Mouse (Mus musculus): ENCODE results near the gene Ssh2. TPM values are rescaled to one million over a fixed set of nuclear protein-coding genes. Genes with fewer than 3 reads are reported as not detected.

The Ssh2 gene
- polyA plus RNA-seq (2014; fragmentation: Illumina TruSeq; extraction: RNeasy Lipid Tissue Mini Kit (QIAGEN cat#74804); ENCODE audit: low read depth, low replicate concordance) = 14.2 TPM

DNA sequence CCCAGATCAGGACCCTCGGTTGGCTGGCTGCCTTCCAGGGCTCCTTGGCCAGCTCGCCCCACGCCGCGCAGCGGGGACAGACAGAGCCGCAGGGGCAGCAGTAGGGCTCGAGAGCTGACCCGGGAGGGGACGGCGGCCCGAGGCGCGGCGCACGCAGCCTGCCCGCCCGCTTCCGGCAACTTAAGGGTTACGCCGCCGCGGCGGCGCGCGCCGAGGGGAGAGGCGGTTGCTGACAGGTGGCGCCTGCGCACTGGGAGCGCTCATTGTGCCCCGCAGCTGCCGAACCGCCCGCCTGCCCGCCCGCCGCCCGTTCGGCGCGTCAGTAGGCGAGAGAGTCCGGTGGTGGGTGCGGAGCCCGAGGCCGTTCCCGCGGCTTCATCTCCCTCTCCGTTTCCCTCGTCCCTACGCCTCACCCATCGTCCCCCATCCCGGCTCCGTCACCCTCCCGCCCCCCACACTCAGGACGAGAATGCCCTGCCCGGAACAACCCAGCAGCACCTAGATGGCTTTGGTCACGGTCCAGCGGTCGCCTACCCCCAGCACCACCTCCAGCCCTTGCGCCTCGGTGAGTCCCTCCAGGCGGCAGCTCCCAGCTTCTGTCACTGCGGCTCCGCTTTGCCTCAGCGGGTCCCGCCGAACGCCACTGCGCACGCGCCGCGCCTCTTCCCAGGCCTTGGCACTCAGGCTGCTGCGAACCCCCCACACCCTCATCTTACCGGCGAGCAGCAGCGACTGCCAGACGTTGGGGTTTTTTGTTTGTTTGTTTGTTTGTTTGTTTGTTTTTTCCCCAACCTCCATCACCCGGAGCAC, at the start of gene Ssh2:
TSS of gene Ssh2 (plus strand) at position 337 of the 810 bp plus-strand sequence.

DNA sequence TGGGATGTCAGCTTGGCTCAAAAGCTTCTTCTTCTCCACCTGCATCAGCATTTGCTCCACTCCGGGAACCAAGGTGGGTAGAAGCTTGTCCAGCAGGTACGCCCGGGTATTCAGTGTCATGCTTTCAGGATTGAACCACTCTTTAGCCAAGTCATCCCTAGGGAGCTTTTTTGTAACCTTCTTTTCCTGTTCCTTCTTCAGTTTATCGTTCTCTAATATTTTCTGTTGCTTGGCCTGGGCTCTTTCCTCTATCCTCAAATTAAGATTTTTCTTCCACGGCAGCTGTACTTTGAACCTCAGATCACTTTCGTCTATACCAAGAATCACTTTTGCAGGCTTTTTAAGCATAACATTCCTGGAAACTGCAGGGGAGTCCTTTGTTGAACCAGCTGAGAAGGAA, 27.2 kb upstream of the Ssh2 start, which contains the start of gene Efcab5:
TSS of gene Efcab5 (minus strand) at position 101 of the 400 bp plus-strand sequence.

DNA sequence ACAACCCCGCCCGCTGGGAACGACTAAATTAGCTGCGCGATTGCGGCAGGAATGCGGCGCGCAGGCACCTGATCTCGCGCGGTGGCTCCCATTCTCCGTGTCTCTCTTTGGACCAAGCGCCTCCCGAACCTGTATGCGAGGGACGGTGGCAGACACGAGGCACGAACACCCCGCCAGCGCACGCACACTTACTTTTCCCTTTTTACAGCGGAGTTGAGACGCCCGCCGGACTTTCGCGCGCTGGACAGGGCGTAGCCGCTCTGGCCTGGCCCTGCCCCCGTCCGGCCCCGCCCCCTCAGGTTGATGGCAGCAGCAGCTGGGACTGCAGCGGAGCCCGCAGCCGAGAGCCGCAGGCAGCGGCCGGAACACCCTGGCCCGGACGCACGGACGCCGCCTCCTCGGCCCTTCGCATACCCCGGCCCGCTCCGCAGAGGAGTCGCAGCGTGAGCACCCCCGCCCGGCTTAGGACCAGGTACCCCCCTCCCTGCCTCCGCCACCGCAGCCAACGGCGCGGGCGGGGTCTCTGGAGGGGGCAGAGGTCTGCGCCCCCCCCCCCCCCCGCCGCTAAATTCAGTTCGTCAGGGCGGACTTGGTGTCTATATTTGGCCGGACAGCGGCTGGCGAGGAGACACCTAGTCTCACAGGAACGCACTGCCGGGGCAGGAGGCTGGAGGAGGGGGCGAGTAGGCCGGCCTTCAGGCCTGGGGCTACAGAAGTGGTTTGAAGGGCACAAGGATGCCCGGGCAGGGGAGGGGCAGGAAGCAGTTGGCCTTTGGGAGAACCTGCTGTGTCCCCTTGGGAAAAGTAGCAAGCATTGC, 246.4 kb downstream of the Ssh2 start, which contains the start of gene Coro6:
TSS of gene Coro6 (plus strand) at position 129 of the 818 bp plus-strand sequence.

DNA sequence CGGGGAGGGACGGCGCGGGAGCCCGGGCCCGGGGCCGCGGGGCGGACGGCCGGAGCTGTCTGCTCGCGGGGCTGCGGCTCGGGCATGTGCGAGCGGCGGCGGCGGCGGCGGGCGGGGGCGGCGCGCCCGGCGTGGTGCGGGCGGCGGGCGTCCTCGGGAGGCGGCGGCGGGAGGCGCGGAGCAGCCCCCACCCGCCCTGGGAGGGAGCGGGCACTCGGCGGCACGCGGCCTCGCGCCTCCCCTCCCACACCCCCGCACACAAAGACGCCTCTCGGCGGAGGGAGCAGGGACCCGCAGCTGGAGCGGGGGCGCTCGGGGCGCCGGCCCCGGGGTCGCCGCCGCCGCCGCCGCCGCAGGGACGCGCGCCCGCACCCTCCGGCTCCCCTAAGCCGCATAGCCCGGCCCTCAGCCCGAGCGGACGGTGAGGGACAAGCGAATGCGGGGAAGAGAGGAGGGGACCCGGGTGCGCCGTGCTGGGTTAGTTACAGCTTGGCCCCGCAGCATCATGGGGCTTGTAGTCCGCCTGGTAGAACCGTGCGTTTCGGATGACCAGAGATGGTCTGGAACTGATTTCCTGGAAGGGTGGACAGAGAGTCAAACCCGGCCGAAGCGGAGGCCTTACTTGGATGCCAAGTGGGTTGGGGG, 273.6 kb downstream of the Ssh2 start, which contains the start of gene Ankrd13b:
TSS of gene Ankrd13b (minus strand) at position 88 of the 645 bp plus-strand sequence.

DNA sequence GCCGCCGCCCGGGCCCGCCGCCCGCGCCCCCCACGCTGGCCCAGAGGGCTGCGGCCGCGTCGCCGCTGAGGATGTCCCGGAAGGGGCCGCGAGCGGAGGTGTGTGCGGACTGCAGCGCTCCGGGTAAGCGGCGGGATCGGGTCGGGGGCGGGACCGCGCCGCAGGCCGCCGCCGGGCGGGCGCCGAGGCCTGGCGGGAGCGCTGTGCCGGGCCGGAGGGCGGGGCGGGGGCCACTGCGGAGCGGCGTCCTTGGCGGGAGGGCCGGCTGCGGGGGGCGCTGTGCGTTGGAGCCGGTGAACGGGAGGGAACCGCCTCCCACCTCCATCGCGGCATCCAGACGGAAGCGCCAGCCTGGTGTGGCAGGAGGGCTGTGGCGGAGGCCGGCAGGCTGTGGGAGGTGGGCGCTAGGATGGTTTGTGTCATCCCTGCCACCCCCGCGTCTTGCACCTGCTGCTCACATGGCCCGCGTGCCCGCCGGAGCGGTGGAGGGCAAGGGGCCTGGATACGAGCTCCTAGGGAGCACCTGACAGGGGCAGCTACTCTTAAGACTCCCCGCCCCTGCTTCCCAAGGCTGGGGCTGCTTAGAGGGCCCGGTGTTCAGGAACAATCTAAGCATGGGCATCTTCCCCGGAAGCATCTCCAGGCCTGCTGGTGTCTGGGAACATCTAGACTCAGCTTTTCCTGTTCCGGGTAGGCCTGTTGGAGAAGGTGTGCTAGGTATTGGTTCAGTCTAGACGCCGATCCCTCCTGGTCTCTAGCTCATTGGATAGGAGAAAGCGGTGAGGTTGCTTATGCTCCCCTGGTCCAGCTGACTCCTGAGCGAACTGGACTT, 277.6 kb downstream of the Ssh2 start, which contains the start of gene Git1:
TSS of gene Git1 (plus strand) at position 51 of the 832 bp plus-strand sequence.

Other genes with a start within 250 kb of the Ssh2 start
- 0.67 TPM for gene Slc6a4, start 217.7 kb upstream of the Ssh2 start, polyA plus RNA-seq (2014; fragmentation: Illumina TruSeq; extraction: RNeasy Lipid Tissue Mini Kit (QIAGEN cat#74804); ENCODE audit: low read depth, low replicate concordance)
- gene Nsrp1, start 137.9 kb upstream of the Ssh2 start, polyA plus RNA-seq (2014; fragmentation: Illumina TruSeq; extraction: RNeasy Lipid Tissue Mini Kit (QIAGEN cat#74804); ENCODE audit: low read depth, low replicate concordance) = 13.5 TPM
- 6.5 TPM for gene Efcab5, start 27.3 kb upstream of the Ssh2 start, polyA plus RNA-seq (2014; fragmentation: Illumina TruSeq; extraction: RNeasy Lipid Tissue Mini Kit (QIAGEN cat#74804); ENCODE audit: low read depth, low replicate concordance)
- gene Coro6, start 246.1 kb downstream of the Ssh2 start, polyA plus RNA-seq (2014; fragmentation: Illumina TruSeq; extraction: RNeasy Lipid Tissue Mini Kit (QIAGEN cat#74804); ENCODE audit: low read depth, low replicate concordance) = 6.1 TPM